Mouse (Mus musculus) brain, embryonic 18.5 days (tissue): ENCODE measurements around the gene Nme9.

Experiments
- DNase-seq: peaks from one replicate; pipeline ENCODE4 v3.0.0-alpha.2; 2012; ENCODE audit warnings: low read depth, low spot score

Gene Nme9

GRCm38 (mm10) chr9:99436182-99437030 lies 14.9 kb upstream of the Nme9 start:
- no peak for DNase-seq

- no peak for DNase-seq
Observed at GRCm38 (mm10) chr9:99437031-99437764, 14.1 kb upstream of the Nme9 start, which contains the start of gene Mras. TSS of gene Mras (minus strand) at chr9:99437381.

GRCm38 (mm10) chr9:99437781-99438565 lies 13.3 kb upstream of the Nme9 start:
- no peak for DNase-seq

- no peak for DNase-seq
Observed at GRCm38 (mm10) chr9:99439064-99439463, 12.2 kb upstream of the Nme9 start.

- DNase-seq: no peak
Observed at GRCm38 (mm10) chr9:99440941-99441340, 10.3 kb upstream of the Nme9 start.

GRCm38 (mm10) chr9:99441647-99442433 lies 9.4 kb upstream of the Nme9 start:
- DNase-seq: no peak

GRCm38 (mm10) chr9:99444590-99445178 lies 6.6 kb upstream of the Nme9 start:
- no peak for DNase-seq

GRCm38 (mm10) chr9:99446259-99446658 lies 5.0 kb upstream of the Nme9 start:
- DNase-seq: no peak

- DNase-seq: no peak
Observed at GRCm38 (mm10) chr9:99447323-99447722, 4.0 kb upstream of the Nme9 start.

GRCm38 (mm10) chr9:99449886-99450647 lies 1.2 kb upstream of the Nme9 start:
- no peak for DNase-seq

- no peak for DNase-seq
Observed at GRCm38 (mm10) chr9:99454211-99454610, 2.9 kb downstream of the Nme9 start.

- DNase-seq: no peak
Observed at GRCm38 (mm10) chr9:99458529-99459208, 7.4 kb downstream of the Nme9 start.

GRCm38 (mm10) chr9:99459730-99460129 lies 8.5 kb downstream of the Nme9 start:
- DNase-seq: no peak

- DNase-seq: no peak
Observed at GRCm38 (mm10) chr9:99464876-99465275, 13.6 kb downstream of the Nme9 start.

GRCm38 (mm10) chr9:99468572-99468971 lies 17.3 kb downstream of the Nme9 start:
- DNase-seq: no peak

GRCm38 (mm10) chr9:99469681-99470273 lies 18.5 kb downstream of the Nme9 start:
- DNase-seq: no peak

- DNase-seq: no peak
Observed at GRCm38 (mm10) chr9:99470347-99471092, 19.2 kb downstream of the Nme9 start.

GRCm38 (mm10) chr9:99471334-99471733 lies 20.1 kb downstream of the Nme9 start:
- no peak for DNase-seq
